14 mouse cellular contexts compared by ENCODE assay signal in genomic region chr17:78994931-78995820, GRCm38 (mm10). TPM values are rescaled to one million over a fixed set of nuclear protein-coding genes. Genes with fewer than 3 reads are reported as not detected.
DNase-seq lines count a peak whose midpoint lies in the region; ATAC-seq and TF ChIP-seq lines count a peak whose summit lies in the region.
"Had no signal": no experiment of that assay in that cellular context is flagged by ENCODE, and none has a peak within 500 bp of the region (broad histone marks: within the 10 kb centered on the region; RNA-seq: fewer than 3 reads in every experiment).

No protein-coding gene starts in this region.

- H3K9me3 ChIP-seq in neural tube, embryonic 15.5 days (replicated peaks) = no peaks in the 10 kb centered on the region
- H3K9me3 ChIP-seq in midbrain, embryonic 11.5 days (ENCODE audit: control insufficient read depth, low read length) = no peaks in the 10 kb centered on the region
- H3K9me3 ChIP-seq: hindbrain, embryonic 15.5 days; megakaryocyte, embryonic 14.5 days had no signal

- peaks cover 33% of the 10 kb centered on the region for H3K79me3 ChIP-seq in C2C12 (ENCODE audit: low read depth)

- WGBS in neural tube, embryonic 15.5 days = 75% methylated on average over 9 of the region's 9 CpGs
- WGBS in midbrain, embryonic 11.5 days = 82% methylated on average over 9 of the region's 9 CpGs

- H3K4me1 ChIP-seq in neural tube, embryonic 15.5 days = no peaks in the 10 kb centered on the region
- H3K4me1 ChIP-seq in midbrain, embryonic 11.5 days (ENCODE audit: control insufficient read depth, insufficient read depth, low read length) = no peaks in the 10 kb centered on the region
- H3K4me1 ChIP-seq: hindbrain, embryonic 15.5 days had no signal

- H3ac ChIP-seq in C2C12 (ENCODE audit: control insufficient read depth, insufficient read length, low read depth) = no peak overlapping the region

- peak; percentile 23 for DNase-seq in gastrocnemius, adult 18-20 months (ENCODE audit: low spot score)
- DNase-seq in gastrocnemius, postnatal 36 days = no peak
- DNase-seq in kidney, adult 9 months = peak; percentile 56
- no peak for DNase-seq in kidney, postnatal 10 days
- DNase-seq in kidney, postnatal 14 days = peak; percentile 14
- no peak for DNase-seq in midbrain, embryonic 11.5 days (ENCODE audit: low spot score, missing footprints)
- DNase-seq: cerebellum, adult 18-20 months; right cerebral cortex, postnatal 4 days had no signal

- TF ChIP-seq CTCF in C2C12 (IDR thresholded peaks at IDR 0.05; ENCODE audit: control insufficient read depth, insufficient read depth, insufficient read length) = no peak

- H3K27me3 ChIP-seq in C2C12 (ENCODE audit: control insufficient read depth, insufficient read depth, insufficient read length) = no peaks in the 10 kb centered on the region
- no peaks in the 10 kb centered on the region for H3K27me3 ChIP-seq in neural tube, embryonic 15.5 days (replicated peaks)
- no peaks in the 10 kb centered on the region for H3K27me3 ChIP-seq in midbrain, embryonic 11.5 days (ENCODE audit: control insufficient read depth, insufficient read depth, low read length)
- H3K27me3 ChIP-seq: hindbrain, embryonic 15.5 days; Patski had no signal

- H3K4me3 ChIP-seq in C2C12 (ENCODE audit: insufficient read depth, poor library complexity, severe bottlenecking) = no peak overlapping the region
- H3K4me3 ChIP-seq in neural tube, embryonic 15.5 days (replicated peaks) = no peak overlapping the region
- H3K4me3 ChIP-seq in midbrain, embryonic 11.5 days (ENCODE audit: low read depth, low read length) = no peak overlapping the region
- H3K4me3 ChIP-seq: hindbrain, embryonic 15.5 days; megakaryocyte, embryonic 14.5 days had no signal

- ATAC-seq in neural tube, embryonic 15.5 days (ENCODE audit: low FRiP score) = no peak
- no peak for ATAC-seq in midbrain, embryonic 11.5 days (ENCODE audit: low FRiP score)
- ATAC-seq: CD4-positive, CD25-positive, alpha-beta regulatory T cell, adult 4 months; Patski had no signal

- intact Hi-C loops in gastrocnemius, postnatal 36 days (cut with DNase I) = no loop called here

- H3K9ac ChIP-seq in neural tube, embryonic 15.5 days (replicated peaks) = no peak overlapping the region
- no peak overlapping the region for H3K9ac ChIP-seq in midbrain, embryonic 11.5 days (ENCODE audit: low read length)
- H3K9ac ChIP-seq: hindbrain, embryonic 15.5 days had no signal

- H3K36me3 ChIP-seq in C2C12 (ENCODE audit: control insufficient read depth, insufficient read depth) = peaks cover 2% of the 10 kb centered on the region
- no peaks in the 10 kb centered on the region for H3K36me3 ChIP-seq in neural tube, embryonic 15.5 days
- H3K36me3 ChIP-seq in midbrain, embryonic 11.5 days (ENCODE audit: control insufficient read depth, insufficient read depth, low read length) = no peaks in the 10 kb centered on the region
- H3K36me3 ChIP-seq: hindbrain, embryonic 15.5 days had no signal

- no peak overlapping the region for H3K27ac ChIP-seq in neural tube, embryonic 15.5 days (replicated peaks)
- H3K27ac ChIP-seq in midbrain, embryonic 11.5 days (ENCODE audit: low read depth, low read length) = no peak overlapping the region
- H3K27ac ChIP-seq: hindbrain, embryonic 15.5 days had no signal

- no peak overlapping the region for H3K4me2 ChIP-seq in neural tube, embryonic 15.5 days
- H3K4me2 ChIP-seq in midbrain, embryonic 11.5 days = no peak overlapping the region
- H3K4me2 ChIP-seq: hindbrain, embryonic 15.5 days had no signal

- H3K79me2 ChIP-seq in C2C12 (ENCODE audit: control insufficient read depth, insufficient read depth) = peaks cover 62% of the 10 kb centered on the region

TF ChIP-seq in C2C12, 6 proteins besides CTCF, POLR2A, EP300 and RAD21:
- TF ChIP-seq MYOG (IDR thresholded peaks at IDR 0.05; ENCODE audit: control insufficient read depth, extremely low read depth, insufficient read length) (no peak), FOSL1 (IDR thresholded peaks at IDR 0.05; ENCODE audit: insufficient read depth, low read length, poor library complexity, severe bottlenecking) (peak; percentile 55), MAX (IDR thresholded peaks at IDR 0.05) (peak; percentile 96), MYOD1 (IDR thresholded peaks at IDR 0.05; ENCODE audit: control insufficient read depth, insufficient read length, low read depth) (peak; percentile 65), USF1 (IDR thresholded peaks at IDR 0.05; ENCODE audit: low read depth) (peak; percentile 59), CEBPB (IDR thresholded peaks at IDR 0.05; ENCODE audit: low read depth) (no peak)

RNA-seq across cellular contexts. Expression of gene Prkd3, which starts 25.4 kb away (rescaled TPM):
- 1 to 10 TPM; 7.7 to 9.1 TPM for total RNA-seq in gastrocnemius, adult 18-20 months (2021)
- 1 to 10 TPM; 7.2 to 8.7 TPM for total RNA-seq in gastrocnemius, postnatal 36 days (2021)
- 12.8 TPM for polyA plus RNA-seq in C2C12 (2012; fragmentation: generic; extraction: Trizol)
- polyA plus RNA-seq in neural tube, embryonic 15.5 days (2015; fragmentation: Nextera tagmentation; extraction: Ambion mirVana) = 9.4 and 14.5 TPM in 2 replicates
- polyA plus RNA-seq in midbrain, embryonic 11.5 days (2014; fragmentation: Nextera tagmentation; extraction: Ambion mirVana) = 48.0 and 48.5 TPM in 2 replicates

RNA-seq across cellular contexts. Expression of gene Qpct, which starts 56.5 kb away (rescaled TPM):
- total RNA-seq in gastrocnemius, adult 18-20 months (2021) = 1 to 10 TPM; 2.3 to 3.5 TPM
- total RNA-seq in gastrocnemius, postnatal 36 days (2021) = 1 to 10 TPM; 2.1 to 2.8 TPM
- 0.71 TPM for polyA plus RNA-seq in C2C12 (2012; fragmentation: generic; extraction: Trizol)
- 24.3 and 24.5 TPM in 2 replicates for polyA plus RNA-seq in neural tube, embryonic 15.5 days (2015; fragmentation: Nextera tagmentation; extraction: Ambion mirVana)
- polyA plus RNA-seq in midbrain, embryonic 11.5 days (2014; fragmentation: Nextera tagmentation; extraction: Ambion mirVana) = 8.5 and 10.5 TPM in 2 replicates

RNA-seq across cellular contexts. Expression of gene Ndufaf7, which starts 58.2 kb away (rescaled TPM):
- total RNA-seq in gastrocnemius, adult 18-20 months (2021) = 10 to 100 TPM; 22.6 to 28.5 TPM
- 10 to 100 TPM; 24.0 to 27.6 TPM for total RNA-seq in gastrocnemius, postnatal 36 days (2021)
- 13.0 TPM for polyA plus RNA-seq in C2C12 (2012; fragmentation: generic; extraction: Trizol)
- polyA plus RNA-seq in neural tube, embryonic 15.5 days (2015; fragmentation: Nextera tagmentation; extraction: Ambion mirVana) = 67.0 and 68.2 TPM in 2 replicates
- polyA plus RNA-seq in midbrain, embryonic 11.5 days (2014; fragmentation: Nextera tagmentation; extraction: Ambion mirVana) = 53.9 and 54.2 TPM in 2 replicates

RNA-seq across cellular contexts. Expression of gene Cebpz, which starts 58.3 kb away (rescaled TPM):
- total RNA-seq in gastrocnemius, adult 18-20 months (2021) = 10 to 100 TPM; 25.6 to 28.5 TPM
- total RNA-seq in gastrocnemius, postnatal 36 days (2021) = 10 to 100 TPM; 17.8 to 24.8 TPM
- polyA plus RNA-seq in C2C12 (2012; fragmentation: generic; extraction: Trizol) = 11.3 TPM
- 38.7 and 46.5 TPM in 2 replicates for polyA plus RNA-seq in neural tube, embryonic 15.5 days (2015; fragmentation: Nextera tagmentation; extraction: Ambion mirVana)
- polyA plus RNA-seq in midbrain, embryonic 11.5 days (2014; fragmentation: Nextera tagmentation; extraction: Ambion mirVana) = 63.9 and 64.8 TPM in 2 replicates

Comparison
In these comparisons a context has a peak if more than half of its experiments do, and no peak if none do; other contexts are left out.
1. DNase-seq: peak in gastrocnemius, adult 18-20 months (single experiment), kidney, adult 9 months (single experiment) and kidney, postnatal 14 days (single experiment); none in gastrocnemius, postnatal 36 days (0 of 2), kidney, postnatal 10 days (single experiment) and midbrain, embryonic 11.5 days (single experiment).